Mouse (Mus musculus) cerebellum, postnatal 4 days (tissue): ENCODE results near the gene Sh2b1.

Source experiments
- DNase-seq, 2 experiments: peaks; one replicate each; pipeline ENCODE4 v3.0.0; 2022; ENCODE audit warnings: low spot score in 2 of 2, mixed read lengths in 1 of 2

Sh2b1 gene

DNA sequence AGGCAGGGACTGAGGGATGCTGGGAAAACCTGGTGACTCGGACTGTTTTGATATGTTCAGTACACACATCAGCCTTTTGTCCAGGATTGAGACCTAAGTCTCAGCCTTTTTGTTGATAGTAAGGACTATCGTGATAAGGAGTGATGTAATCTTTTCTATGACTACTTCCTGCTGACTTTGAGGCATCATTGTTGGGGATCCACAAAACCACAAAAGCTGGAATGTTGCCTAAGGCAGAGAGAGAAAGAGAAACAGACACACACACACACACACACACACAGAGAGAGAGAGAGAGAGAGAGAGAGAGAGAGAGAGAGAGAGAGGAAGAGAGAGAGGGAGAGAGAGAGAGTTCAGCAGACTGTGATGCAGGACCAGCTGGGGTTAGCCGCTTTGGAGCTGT, 56.7 kb downstream of the Sh2b1 start:
- no peak for DNase-seq

DNA sequence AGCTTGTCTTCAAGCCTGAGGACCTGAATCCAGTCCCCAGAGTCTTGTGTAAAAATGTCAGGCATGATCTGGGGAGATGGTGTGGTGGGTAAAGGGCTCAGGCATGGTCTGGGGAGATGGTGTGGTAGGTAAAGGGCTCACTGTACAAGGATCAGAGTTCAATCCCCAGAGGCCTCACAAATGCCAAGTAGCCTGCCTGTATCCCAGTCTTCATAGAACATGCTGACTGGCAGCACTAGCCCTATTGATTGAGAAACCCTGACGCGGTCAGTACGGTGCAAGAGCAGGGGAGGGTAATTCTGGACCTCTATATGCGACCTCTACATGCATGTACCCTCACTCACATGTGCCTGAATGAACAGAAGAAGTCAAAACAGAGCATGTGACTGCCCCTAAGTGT, 57.6 kb downstream of the Sh2b1 start:
- no peak for DNase-seq

DNA sequence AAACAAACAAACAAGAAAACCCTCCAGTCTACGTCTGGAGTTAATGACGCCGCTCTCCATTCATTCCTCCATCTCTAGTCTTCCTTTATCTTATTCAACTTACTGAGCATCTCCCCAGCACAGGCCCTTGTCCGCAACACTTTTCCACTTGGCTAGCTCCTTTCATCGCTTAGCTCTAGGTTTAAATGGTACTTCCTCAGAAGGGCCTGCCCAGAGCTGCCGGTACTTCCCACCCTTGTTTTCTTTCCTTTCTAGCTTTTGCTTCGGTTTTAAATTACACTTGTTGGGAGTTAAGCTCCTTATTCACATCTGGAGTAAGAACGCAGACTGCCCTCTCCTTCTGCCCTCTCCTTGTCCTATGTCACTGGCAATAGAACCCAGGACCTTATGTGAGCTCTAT, 58.2 kb downstream of the Sh2b1 start:
- DNase-seq, result no peak
